Mouse (Mus musculus): Measurements from ENCODE around the gene Auts2. TPM values are rescaled to one million over a fixed set of nuclear protein-coding genes. Genes with fewer than 3 reads are reported as not detected.

The Auts2 gene
- total RNA-seq, 4 experiments from 2014 or later, result 30.7 to 75.1 (median 38.7) TPM

- no peak for DNase-seq
These were observed 468.3 kb downstream of the Auts2 start for GRCm38 (mm10) chr5:132074724-132075374.

DNA sequence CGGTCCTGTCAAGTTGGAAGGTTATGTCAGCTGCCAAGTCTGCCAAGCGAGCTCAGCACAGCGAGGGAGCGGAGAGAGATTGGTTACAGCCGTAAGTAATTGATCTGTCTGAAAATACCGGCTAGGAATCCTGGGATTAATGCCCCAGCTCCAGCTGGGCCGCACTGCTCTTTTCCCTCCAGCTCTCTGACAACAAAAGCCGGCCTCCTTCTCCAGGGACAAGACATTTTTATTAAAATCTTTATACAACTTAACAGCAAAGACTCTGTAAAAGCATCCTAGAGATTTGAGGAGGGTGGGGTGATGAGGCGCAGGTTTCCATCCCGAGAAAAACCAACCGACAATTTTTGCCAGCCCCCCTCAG, 468.8 kb downstream of the Auts2 start:
- no peak for DNase-seq

GRCm38 (mm10) chr5:132073677-132074359, 469.3 kb downstream of the Auts2 start:
- no peak for DNase-seq

- DNase-seq, result no peak
These were observed 470.8 kb downstream of the Auts2 start for GRCm38 (mm10) chr5:132072356-132072755.

- no peak for DNase-seq
These were observed 475.1 kb downstream of the Auts2 start for GRCm38 (mm10) chr5:132067750-132068739.

GRCm38 (mm10) chr5:132060116-132060515, 483.0 kb downstream of the Auts2 start:
- no peak for DNase-seq

GRCm38 (mm10) chr5:132052637-132053036, 490.5 kb downstream of the Auts2 start:
- DNase-seq, result no peak

GRCm38 (mm10) chr5:132039584-132039983, 503.6 kb downstream of the Auts2 start:
- no peak for DNase-seq

DNA sequence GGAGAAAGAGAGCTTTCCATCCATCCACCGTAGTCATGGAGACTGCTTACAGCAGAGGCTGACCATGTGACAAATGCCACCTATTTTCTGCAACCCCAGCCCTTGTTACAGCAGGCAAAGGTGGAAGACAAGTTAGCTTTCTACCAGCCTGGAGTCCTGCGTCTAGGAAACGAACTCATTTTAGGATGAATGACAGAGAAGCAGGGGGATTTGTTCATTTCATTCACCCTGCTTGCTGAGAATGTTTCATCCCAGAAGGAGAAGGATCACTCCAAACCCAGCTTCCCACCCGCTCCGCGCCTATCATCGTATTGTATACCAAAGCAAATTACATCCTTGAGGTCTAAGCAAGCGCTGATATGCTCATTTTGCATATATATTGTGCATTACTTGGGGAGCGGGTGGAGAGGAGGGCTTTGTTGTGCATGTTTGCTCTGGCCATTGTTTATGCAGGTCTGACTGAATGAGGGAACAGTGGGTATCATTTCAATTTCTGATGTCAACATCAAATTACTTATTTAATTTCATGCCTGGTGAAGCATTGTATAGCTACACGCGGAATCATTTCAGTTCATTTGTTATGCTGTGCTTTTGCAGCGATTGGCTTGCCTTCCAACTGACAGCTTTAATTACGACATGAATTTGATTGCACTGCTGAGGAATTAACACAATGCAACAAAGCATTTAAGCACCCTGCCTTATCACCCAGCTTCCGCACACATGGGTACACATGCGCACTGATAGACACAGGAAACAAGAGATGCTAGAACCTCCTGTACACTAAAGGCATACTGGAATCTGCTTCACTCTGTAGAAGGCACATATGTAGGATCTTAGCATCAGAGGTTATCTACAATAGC, 509.4 kb downstream of the Auts2 start:
- no peak for DNase-seq

DNA sequence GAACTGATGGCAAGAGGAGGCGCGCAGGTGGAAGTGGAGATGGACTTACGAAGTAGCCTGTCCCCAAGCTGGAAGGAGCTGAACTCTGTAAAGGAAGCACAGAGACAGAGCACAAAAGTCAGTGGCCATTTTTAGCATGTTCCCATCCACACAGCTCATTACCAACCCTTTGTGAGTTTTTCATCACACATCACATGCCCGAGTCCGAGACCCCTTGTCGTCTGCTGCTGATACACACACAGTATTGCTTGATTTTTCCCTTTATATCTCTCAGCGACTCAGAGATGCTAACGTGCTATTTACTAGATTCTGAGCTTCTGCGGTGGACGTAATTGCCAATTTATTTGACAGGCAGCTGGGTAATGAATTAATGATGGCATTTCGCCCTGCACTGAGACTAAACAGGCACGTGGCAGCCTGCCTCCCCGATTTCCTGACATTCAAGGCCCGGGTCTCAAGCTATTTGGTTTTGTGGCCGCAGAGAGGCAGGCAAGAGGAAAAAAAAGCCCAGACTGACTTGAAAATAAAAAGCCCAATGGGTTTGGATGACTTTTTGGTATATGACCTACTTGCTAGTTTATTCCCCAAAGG, 512.1 kb downstream of the Auts2 start:
- DNase-seq, result no peak

DNA sequence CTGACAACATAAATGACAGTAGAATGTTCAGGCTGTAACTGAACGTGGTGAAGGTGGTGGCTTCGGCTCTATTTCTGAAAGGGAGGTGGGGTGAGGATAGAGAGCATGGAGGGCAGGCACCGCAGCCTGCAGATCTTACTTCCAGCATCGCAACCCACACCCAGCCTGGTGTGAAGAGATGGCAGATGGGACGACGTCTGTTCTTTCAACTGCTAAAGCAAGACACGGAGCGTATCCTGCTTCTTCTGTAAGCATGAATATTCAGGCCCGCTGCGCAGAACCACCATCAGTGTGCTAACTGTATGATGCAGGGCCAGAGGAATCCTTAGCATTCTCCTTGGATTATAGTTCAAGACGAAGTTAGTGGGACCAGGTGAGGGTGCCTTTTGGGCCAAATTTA, 513.5 kb downstream of the Auts2 start:
- no peak for DNase-seq

- no peak for DNase-seq
These were observed 514.1 kb downstream of the Auts2 start for GRCm38 (mm10) chr5:132029038-132029437.

DNA sequence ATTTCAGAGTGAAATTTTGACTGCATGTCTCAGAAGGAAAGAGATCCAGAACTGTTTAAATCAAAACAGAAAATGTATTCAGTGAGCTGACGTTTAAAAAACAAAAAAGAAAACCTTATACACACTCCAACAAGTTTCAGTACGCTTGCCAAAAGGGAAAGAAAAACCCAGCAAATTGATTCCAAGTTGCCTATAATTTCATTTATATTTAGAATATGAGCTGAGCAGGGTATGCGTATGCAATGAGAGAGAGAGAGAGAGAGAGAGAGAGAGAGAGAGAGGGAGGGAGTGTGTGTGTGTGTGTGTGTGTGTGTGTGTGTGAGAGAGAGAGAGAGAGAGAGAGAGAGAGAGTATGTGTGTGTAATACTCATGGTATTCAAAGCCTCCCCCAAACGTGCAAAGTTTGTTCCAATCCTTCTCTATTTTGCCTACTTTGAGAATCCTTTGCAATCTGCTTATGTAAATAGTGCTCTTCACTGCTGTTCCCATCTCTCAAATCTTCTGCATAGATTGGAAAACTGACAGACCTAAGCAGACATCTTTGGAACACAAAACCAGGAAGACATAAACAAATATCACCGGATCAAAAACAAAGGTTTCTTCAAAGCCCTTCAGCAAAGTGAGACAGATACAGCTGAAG, 515.2 kb downstream of the Auts2 start:
- DNase-seq, result no peak

DNA sequence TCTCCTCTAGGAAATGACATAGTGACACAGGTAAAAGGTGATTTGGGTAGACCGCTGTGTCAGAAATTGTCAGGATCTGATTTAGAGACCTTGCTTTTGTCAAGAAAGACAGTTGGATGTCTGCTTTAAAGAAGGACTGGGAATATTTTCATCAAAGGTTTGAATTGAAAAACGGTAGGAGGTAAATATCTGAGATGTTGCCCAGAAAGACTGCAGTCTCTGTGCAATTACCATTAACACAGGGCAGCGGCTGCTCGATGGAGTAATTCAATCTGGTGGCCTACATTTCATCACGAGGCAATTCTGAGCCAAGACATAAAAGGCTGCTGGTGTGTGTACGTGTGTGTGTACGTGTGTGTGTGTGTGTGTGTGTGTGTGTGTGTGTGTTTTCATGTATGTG, 529.8 kb downstream of the Auts2 start:
- no peak for DNase-seq

DNA sequence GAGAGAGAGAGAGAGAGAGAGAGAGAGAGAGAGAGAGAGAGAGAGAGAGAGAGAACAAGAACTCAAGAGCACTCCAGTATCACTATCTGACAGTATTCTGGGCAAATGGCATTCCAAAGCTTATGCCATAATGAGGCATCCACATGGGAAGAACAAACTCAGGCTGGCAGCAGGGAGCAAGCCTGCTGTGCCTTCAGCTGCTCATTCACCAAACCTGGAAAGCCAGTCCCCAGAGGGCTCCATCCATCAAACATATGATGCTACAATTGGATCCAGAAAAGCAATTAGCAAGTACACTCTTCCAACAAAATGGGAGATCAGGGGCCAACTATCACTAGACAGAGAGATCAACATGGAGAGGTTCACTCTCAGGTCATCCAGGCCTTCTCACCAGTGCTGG, 531.3 kb downstream of the Auts2 start:
- DNase-seq, result no peak

DNA sequence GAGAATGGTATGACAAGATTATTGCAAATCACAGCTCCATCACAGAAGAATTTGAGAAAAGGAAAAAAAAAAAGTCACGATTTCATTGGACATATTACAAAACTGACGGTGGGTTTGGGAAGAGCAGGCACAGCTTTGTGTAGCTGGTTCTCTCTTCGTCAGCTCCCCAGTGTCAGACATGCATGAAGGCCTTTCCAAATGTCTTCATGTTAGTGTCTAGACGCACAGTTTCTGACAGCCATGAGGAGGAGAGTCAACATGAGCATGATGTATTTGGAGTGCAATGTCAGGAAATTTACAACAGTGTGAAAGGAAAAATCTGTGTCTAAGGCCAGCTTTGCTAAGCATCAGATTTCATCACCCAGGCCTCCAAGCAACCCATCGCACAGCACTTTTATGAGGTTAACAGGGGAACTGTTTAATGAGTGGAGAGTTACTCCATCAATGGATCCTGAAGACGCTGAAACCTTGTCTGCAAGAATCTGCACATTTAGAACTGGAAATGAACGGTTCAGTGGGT, 534.4 kb downstream of the Auts2 start:
- DNase-seq, result no peak

GRCm38 (mm10) chr5:132007907-132008306, 535.2 kb downstream of the Auts2 start:
- no peak for DNase-seq

- DNase-seq, result no peak
These were observed 550.4 kb downstream of the Auts2 start for GRCm38 (mm10) chr5:131992681-131993211.

GRCm38 (mm10) chr5:131992268-131992667, 550.9 kb downstream of the Auts2 start:
- DNase-seq, result no peak

GRCm38 (mm10) chr5:131990532-131990931, 552.6 kb downstream of the Auts2 start:
- no peak for DNase-seq

DNA sequence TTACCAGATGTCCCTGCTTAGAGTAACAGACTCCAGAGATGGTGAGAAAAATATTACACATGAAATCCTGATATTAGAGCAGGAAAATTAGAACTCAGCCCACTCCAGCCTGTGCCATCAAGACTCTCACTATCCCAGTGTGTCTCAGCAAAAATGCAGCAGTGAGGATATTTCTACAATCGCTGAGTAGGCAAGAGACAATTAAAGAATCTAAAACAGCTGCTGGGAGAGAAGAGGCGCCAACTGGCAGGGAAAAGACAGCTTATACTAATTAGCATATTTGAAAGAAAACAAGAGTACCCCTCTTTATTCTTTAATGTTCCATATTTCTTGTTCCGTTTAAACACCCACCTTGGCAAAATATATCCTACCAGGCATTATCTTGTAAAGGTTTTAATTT, 561.7 kb downstream of the Auts2 start:
- DNase-seq, result no peak

All from adrenal gland, adult 8-10 months (tissue).